Mouse (Mus musculus): ENCODE measurements around the gene Kremen2. TPM values are rescaled to one million over a fixed set of nuclear protein-coding genes. Genes with fewer than 3 reads are reported as not detected.

Gene Kremen2
- polyA plus RNA-seq, 1 experiment from 2014 or later: 0.41 TPM

DNA sequence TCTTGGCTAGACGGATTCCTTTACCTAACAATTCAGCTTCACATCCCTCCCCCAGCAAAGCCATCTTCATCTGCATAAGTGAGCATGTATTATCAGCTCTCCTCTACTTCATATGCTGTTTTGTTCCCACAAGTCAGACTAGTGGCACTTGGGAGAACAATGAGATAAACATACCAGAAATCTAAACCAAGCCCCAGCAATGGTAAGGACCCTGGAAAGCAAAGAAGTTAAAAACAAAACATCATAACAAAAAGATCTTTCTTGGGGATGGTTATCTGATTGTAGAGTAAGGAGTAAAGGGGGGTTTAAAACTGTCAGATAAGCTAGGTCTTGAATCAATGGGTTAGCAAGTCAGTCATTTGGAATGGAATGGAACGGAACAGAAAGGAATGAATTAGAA, 24.9 kb upstream of the Kremen2 start:
- H3K27ac ChIP-seq (ENCODE audit: low read length): 0 out of 2 replicates have a peak overlapping the region, but pooled peaks have one; percentile 68
- H3K9me3 ChIP-seq (ENCODE audit: low read length): no peaks in the 10 kb centered on the region
- no peaks in the 10 kb centered on the region for H3K27me3 ChIP-seq (replicated peaks; ENCODE audit: insufficient read depth, low read length)
- peak overlapping the region; percentile 92 for H3K4me3 ChIP-seq (ENCODE audit: low read depth, low read length)
- WGBS: 24% methylated on average over 2 of the region's 2 CpGs
- DNase-seq (ENCODE audit: low spot score) (no peak), ATAC-seq (no peak)
- H3K9ac ChIP-seq (replicated peaks; ENCODE audit: low read depth): no peak overlapping the region
- peak overlapping the region; percentile 73 for H3K4me2 ChIP-seq (replicated peaks; ENCODE audit: low read depth, low read length)
- H3K4me1 ChIP-seq (ENCODE audit: insufficient read depth, low read depth, low read length): no peaks in the 10 kb centered on the region
- H3K36me3 ChIP-seq (ENCODE audit: insufficient read depth, low read length): no peaks in the 10 kb centered on the region
- no peak for TF ChIP-seq EP300 (IDR thresholded peaks at IDR 0.05)
- no peak for TF ChIP-seq CTCF (IDR thresholded peaks at IDR 0.05)

DNA sequence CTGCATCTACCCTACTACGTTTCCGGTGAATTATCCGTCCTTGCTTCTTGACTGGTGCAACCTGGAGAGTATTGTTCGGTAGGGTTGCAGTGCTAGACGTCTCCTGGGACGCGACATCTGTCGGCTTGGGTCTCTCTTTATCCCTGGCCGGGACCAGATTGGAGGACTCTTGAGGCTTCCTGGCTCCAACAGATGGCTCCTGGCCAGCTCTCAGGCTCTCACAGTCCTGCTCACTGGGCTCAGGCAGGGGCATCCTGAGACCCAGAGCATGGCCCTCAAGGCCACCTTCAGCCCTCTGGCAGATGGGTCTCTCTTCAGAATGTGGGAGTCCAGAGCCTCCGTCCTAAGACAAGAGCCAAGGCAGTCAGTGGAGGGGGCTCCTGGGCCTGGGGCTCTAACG, 17.3 kb upstream of the Kremen2 start:
- Histone ChIP-seq H3K27ac (ENCODE audit: low read length) (no peak overlapping the region), H3K9ac (replicated peaks; ENCODE audit: low read depth) (no peak overlapping the region), H3K4me2 (replicated peaks; ENCODE audit: low read depth, low read length) (no peak overlapping the region), H3K27me3 (replicated peaks; ENCODE audit: insufficient read depth, low read length) (no peaks in the 10 kb centered on the region), H3K4me1 (ENCODE audit: insufficient read depth, low read depth, low read length) (no peaks in the 10 kb centered on the region), H3K4me3 (ENCODE audit: low read depth, low read length) (no peak overlapping the region), H3K9me3 (ENCODE audit: low read length) (no peaks in the 10 kb centered on the region), H3K36me3 (ENCODE audit: insufficient read depth, low read length) (0 out of 2 replicates have a peak, but pooled peaks cover 6% of the 10 kb centered on the region)
- WGBS: 85% methylated on average over 11 of the region's 11 CpGs
- DNase-seq (ENCODE audit: low spot score) (no peak), ATAC-seq (no peak)
- TF ChIP-seq EP300 (IDR thresholded peaks at IDR 0.05): no peak
- no peak for TF ChIP-seq CTCF (IDR thresholded peaks at IDR 0.05)

DNA sequence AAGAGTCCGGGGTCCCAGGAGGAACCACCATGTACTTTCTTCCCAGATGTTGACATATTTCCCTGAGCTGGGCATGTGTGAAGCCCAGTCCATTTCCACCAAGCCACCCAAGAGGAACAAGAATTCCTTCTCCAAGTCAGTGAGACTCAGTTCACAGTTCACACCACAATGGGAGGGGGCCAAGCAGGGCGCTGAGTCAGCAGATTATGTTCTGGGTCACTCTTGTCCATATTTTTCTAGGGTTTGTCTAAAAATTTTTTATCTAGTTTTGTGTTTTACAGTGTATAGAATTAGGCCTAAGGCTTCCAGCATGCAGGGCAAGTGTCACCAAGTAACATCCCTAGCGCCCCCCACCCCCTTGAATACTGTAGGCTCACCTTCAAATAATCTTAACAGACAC, 15.5 kb upstream of the Kremen2 start:
- Histone ChIP-seq H3K4me1 (ENCODE audit: insufficient read depth, low read depth, low read length) (no peaks in the 10 kb centered on the region), H3K27me3 (replicated peaks; ENCODE audit: insufficient read depth, low read length) (no peaks in the 10 kb centered on the region), H3K4me3 (ENCODE audit: low read depth, low read length) (no peak overlapping the region), H3K36me3 (ENCODE audit: insufficient read depth, low read length) (0 out of 2 replicates have a peak, but pooled peaks cover 6% of the 10 kb centered on the region), H3K4me2 (replicated peaks; ENCODE audit: low read depth, low read length) (no peak overlapping the region), H3K9ac (replicated peaks; ENCODE audit: low read depth) (no peak overlapping the region), H3K27ac (ENCODE audit: low read length) (no peak overlapping the region), H3K9me3 (ENCODE audit: low read length) (no peaks in the 10 kb centered on the region)
- TF ChIP-seq EP300 (IDR thresholded peaks at IDR 0.05) (no peak), CTCF (IDR thresholded peaks at IDR 0.05) (no peak)
- DNase-seq (ENCODE audit: low spot score) (no peak), ATAC-seq (no peak)
- WGBS: 92% methylated on average over 3 of the region's 3 CpGs

DNA sequence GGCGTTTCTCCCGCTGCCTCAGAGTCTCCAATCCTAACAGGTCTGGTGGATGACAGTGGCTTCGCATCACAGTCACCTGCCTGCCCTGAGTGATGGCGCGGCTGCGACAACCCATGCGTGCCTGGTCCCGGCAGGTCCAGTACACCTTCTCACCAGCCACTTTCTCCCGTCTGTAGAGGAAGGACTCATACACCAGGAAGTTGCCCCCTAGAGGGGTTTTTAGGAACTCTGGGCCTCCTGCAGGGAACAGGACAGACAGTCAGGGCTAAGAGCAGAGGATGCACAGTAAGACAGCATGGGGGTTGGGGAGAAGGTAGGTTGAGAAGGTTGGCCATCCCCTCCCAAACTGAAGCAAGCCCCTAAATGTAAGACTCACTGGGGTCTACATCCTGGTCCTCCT, 14.6 kb upstream of the Kremen2 start:
- Histone ChIP-seq H3K9me3 (ENCODE audit: low read length) (no peaks in the 10 kb centered on the region), H3K4me2 (replicated peaks; ENCODE audit: low read depth, low read length) (no peak overlapping the region), H3K27me3 (replicated peaks; ENCODE audit: insufficient read depth, low read length) (no peaks in the 10 kb centered on the region), H3K27ac (ENCODE audit: low read length) (no peak overlapping the region), H3K9ac (replicated peaks; ENCODE audit: low read depth) (no peak overlapping the region), H3K4me1 (ENCODE audit: insufficient read depth, low read depth, low read length) (no peaks in the 10 kb centered on the region), H3K36me3 (ENCODE audit: insufficient read depth, low read length) (0 out of 2 replicates have a peak, but pooled peaks cover 6% of the 10 kb centered on the region), H3K4me3 (ENCODE audit: low read depth, low read length) (no peak overlapping the region)
- TF ChIP-seq CTCF (IDR thresholded peaks at IDR 0.05): no peak
- TF ChIP-seq EP300 (IDR thresholded peaks at IDR 0.05): no peak
- ATAC-seq: no peak
- no peak for DNase-seq (ENCODE audit: low spot score)
- 92% methylated on average over 9 of the region's 9 CpGs for WGBS

DNA sequence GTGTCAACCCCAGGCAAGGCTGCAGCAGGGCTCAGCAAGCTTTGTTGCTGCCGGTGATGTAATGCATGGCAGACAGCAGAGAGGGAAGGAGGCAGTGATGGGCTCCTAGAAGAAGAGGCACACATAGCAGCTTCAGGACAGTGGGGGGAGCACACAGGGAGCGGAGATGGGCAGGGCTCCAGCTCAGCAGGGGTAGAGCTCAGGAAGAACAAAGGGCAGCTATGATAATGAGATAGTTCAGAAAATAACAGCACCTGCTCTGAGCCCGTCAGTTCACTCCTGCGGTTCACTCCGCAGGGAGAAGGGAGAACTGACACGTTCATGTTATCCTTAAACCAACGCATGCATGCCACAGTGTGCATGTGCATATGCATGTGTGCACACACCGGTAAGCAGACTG, 13.2 kb upstream of the Kremen2 start:
- Histone ChIP-seq H3K4me3 (ENCODE audit: low read depth, low read length) (no peak overlapping the region), H3K27me3 (replicated peaks; ENCODE audit: insufficient read depth, low read length) (no peaks in the 10 kb centered on the region), H3K27ac (ENCODE audit: low read length) (no peak overlapping the region), H3K9ac (replicated peaks; ENCODE audit: low read depth) (no peak overlapping the region), H3K4me1 (ENCODE audit: insufficient read depth, low read depth, low read length) (no peaks in the 10 kb centered on the region), H3K9me3 (ENCODE audit: low read length) (no peaks in the 10 kb centered on the region), H3K4me2 (replicated peaks; ENCODE audit: low read depth, low read length) (no peak overlapping the region), H3K36me3 (ENCODE audit: insufficient read depth, low read length) (0 out of 2 replicates have a peak, but pooled peaks cover 6% of the 10 kb centered on the region)
- ATAC-seq (no peak), DNase-seq (ENCODE audit: low spot score) (no peak)
- WGBS: 91% methylated on average over 8 of the region's 8 CpGs
- TF ChIP-seq EP300 (IDR thresholded peaks at IDR 0.05) (no peak), CTCF (IDR thresholded peaks at IDR 0.05) (no peak)

DNA sequence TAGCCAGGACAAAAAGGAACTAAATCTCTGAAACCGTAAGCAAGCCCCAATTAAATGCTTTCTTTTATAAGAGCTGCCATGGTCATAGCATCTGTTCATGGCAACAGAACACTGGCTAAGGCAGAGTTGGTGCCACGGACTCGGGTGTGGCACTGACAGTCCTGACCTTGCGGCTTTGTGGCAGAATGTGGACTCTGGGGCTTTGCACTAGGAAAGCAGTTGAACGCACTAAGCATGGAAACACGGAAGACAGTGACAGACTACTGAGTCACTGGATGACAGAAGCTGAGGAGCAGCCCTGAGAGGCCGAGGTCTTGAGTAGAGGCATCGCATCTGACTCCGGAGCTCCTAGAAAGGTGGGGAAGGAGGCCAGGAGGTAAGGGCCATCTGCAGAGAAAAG, 11.9 kb upstream of the Kremen2 start:
- no peak for TF ChIP-seq CTCF (IDR thresholded peaks at IDR 0.05)
- TF ChIP-seq EP300 (IDR thresholded peaks at IDR 0.05): no peak
- Histone ChIP-seq H3K9me3 (ENCODE audit: low read length) (no peaks in the 10 kb centered on the region), H3K4me1 (ENCODE audit: insufficient read depth, low read depth, low read length) (no peaks in the 10 kb centered on the region), H3K27ac (ENCODE audit: low read length) (no peak overlapping the region), H3K27me3 (replicated peaks; ENCODE audit: insufficient read depth, low read length) (no peaks in the 10 kb centered on the region), H3K9ac (replicated peaks; ENCODE audit: low read depth) (no peak overlapping the region), H3K4me2 (replicated peaks; ENCODE audit: low read depth, low read length) (no peak overlapping the region), H3K36me3 (ENCODE audit: insufficient read depth, low read length) (0 out of 2 replicates have a peak, but pooled peaks cover 6% of the 10 kb centered on the region), H3K4me3 (ENCODE audit: low read depth, low read length) (no peak overlapping the region)
- ATAC-seq: no peak
- WGBS: 89% methylated on average over 9 of the region's 9 CpGs
- no peak for DNase-seq (ENCODE audit: low spot score)

DNA sequence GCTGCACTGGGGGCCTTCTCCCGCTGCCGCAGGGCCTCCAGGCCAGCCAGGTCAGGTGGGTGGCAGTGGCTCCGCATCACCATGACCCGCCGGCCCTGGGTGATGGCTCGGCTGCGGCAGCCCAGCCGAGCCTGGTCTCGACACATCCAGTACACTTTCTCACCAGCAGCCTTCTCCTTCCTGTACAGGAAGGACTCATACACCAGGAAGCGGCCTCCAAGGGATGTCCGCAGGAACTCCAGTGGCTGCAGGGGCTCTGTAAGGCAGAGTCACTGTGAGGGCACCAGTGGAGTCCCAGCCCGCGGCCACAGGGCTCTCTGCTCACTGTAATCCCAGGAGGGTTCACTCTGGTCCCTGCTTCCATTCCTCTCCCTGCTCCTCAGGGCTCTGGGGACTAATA, 10.1 kb upstream of the Kremen2 start:
- no peaks in the 10 kb centered on the region for H3K4me1 ChIP-seq (ENCODE audit: insufficient read depth, low read depth, low read length)
- H3K9me3 ChIP-seq (ENCODE audit: low read length): no peaks in the 10 kb centered on the region
- H3K27ac ChIP-seq (ENCODE audit: low read length): peak overlapping the region; percentile 40
- H3K36me3 ChIP-seq (ENCODE audit: insufficient read depth, low read length): 0 out of 2 replicates have a peak, but pooled peaks cover 6% of the 10 kb centered on the region
- TF ChIP-seq EP300 (IDR thresholded peaks at IDR 0.05): no peak
- TF ChIP-seq CTCF (IDR thresholded peaks at IDR 0.05): no peak
- peak; percentile 36 for DNase-seq (ENCODE audit: low spot score)
- no peak overlapping the region for H3K4me2 ChIP-seq (replicated peaks; ENCODE audit: low read depth, low read length)
- peak; percentile 61 for ATAC-seq
- 85% methylated on average over 13 of the region's 13 CpGs for WGBS
- H3K9ac ChIP-seq (replicated peaks; ENCODE audit: low read depth): no peak overlapping the region
- H3K27me3 ChIP-seq (replicated peaks; ENCODE audit: insufficient read depth, low read length): no peaks in the 10 kb centered on the region
- H3K4me3 ChIP-seq (ENCODE audit: low read depth, low read length): no peak overlapping the region
